Mouse (Mus musculus) small intestine, adult 2 months (tissue): ENCODE results near the gene Galnt14.

ENCODE experiments used
- CTCF ChIP-seq: fragments of 200-500 bp; IDR thresholded peaks from 2 replicates; pipeline ENCODE4 v1.5.1; 2012; ENCODE audit warnings: low read depth, mild to moderate bottlenecking, control low read depth, inconsistent platforms, low read length, moderate library complexity, mixed read lengths; ENCODE audit not compliant: insufficient replicate concordance, insufficient read length; ENCODE audit errors: extremely low read depth
- POLR2A ChIP-seq: fragments of 200-500 bp; IDR thresholded peaks from 2 replicates; pipeline ENCODE4 v1.6.1; 2012; ENCODE audit warnings: low read depth, mild to moderate bottlenecking, control low read depth, inconsistent platforms, low read length, moderate library complexity

GRCm38 (mm10) chr17:73716684-73717083 is 6.4 kb upstream of the Galnt14 start:
- no peak for TF ChIP-seq POLR2A
- TF ChIP-seq CTCF: no peak
